Mouse (Mus musculus) frontal cortex, postnatal 36 days (tissue): ENCODE results near the gene Cdh26.

Experiments
- DNase-seq, 2 experiments: peaks; one replicate each; pipeline ENCODE4 v3.0.0; 2022; ENCODE audit warnings: low spot score in 2 of 2

Gene Cdh26

GRCm38 (mm10) chr2:178508279-178508678, 77.9 kb downstream of the Cdh26 start:
- no peak for DNase-seq

DNA sequence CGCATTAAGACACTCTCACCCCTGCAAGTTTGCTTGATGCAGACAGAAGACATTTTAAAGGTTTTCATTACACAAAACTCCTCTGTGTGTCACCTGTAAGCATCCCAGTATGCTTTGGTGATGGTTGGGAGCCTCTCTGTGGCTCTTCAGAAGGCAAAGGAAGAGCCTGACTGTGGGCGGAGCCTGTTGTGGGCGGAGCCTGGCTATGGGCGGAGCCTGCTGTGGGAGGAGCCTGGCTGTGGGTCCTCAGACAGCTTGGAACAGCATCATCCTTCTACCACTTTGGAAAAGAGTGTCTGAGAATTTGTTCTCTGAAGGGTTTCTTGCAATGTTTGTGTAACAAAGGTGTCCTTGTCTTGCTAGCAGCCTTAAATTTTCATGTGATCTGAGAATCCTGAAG, 82.7 kb downstream of the Cdh26 start:
- DNase-seq: no peak

- DNase-seq: peak; percentile 18 to 20
These were observed 83.3 kb downstream of the Cdh26 start for GRCm38 (mm10) chr2:178513636-178514071.

DNA sequence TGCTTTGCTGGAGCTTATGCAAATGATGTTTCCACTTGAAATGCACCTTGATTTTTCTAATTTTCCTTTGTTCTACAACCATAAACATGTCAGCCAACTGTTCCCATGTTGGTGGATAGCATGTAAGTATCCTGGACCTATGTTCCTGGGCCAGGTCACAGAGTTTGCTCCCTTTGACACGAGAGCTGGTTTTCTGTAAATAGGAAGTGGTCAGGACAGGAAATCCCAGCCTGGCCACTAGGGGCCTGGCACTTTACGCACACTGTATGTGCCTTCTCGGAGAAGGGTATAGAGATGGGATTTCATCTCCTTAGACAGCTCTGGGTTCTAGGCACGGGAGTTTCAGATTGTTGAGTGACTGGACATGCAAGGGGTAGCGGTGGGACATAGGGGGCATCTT, 86.1 kb downstream of the Cdh26 start:
- DNase-seq: no peak

DNA sequence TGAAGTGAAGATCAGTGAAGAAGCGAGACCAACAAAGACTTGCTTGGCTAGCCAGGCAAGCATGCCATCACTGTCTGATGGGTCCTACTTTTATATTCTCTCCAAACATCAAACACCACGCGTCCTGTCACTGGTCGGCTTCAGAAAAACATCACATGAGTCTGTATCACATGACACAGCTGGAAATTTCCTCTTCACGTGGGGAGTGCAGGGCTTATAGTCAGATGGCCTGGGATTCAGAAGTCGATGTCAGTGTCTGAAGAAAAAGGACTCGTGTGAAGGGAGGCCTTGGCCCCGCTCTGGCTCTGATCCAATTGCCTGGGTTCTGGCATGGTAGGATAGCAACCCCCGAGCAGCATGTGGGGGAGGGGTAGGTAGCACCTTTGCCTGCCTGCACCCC, 86.6 kb downstream of the Cdh26 start:
- no peak for DNase-seq

DNA sequence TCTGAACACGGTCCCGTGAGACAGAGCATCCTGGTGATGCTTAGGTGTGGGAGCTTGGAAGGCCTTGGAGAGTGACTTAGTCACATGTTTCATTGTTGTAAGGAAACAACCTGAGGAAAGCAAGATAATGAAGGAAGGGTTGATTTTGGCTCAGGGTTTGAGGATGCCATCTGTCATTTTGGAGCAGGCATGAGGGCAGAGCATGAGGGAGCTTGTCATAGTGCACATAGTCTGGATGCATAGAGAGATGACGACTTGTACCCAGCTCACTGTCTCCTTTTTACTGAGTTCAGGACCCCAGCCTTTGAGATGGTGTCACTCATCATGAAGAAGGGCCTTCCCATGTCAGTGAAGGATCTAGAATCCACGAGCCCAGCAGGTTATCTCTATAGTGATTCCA, 89.0 kb downstream of the Cdh26 start:
- no peak for DNase-seq

- no peak for DNase-seq
These were observed 89.9 kb downstream of the Cdh26 start for GRCm38 (mm10) chr2:178520216-178520615.

- no peak for DNase-seq
These were observed 92.0 kb downstream of the Cdh26 start for GRCm38 (mm10) chr2:178522331-178522730.

GRCm38 (mm10) chr2:178522786-178523185, 92.5 kb downstream of the Cdh26 start:
- no peak for DNase-seq

DNA sequence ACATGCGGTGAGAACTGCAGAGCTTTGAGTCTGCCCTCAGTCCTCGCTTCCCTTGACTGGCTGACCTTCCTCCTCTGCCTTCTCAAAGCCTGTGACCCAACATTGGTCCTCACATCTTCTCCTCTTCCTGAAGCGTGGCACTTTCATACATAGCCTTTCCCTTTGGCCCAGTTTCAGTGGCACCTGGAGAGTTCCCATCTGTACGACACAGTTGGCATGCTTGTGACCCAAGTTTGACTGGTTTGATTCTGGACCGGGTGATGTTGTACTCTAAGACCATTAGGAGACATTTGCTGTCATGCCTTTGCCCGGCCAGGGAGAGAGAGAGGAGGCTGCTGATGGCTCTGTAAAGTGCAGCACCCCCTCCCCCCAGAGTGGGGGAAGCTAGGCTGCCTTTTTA, 96.4 kb downstream of the Cdh26 start:
- no peak for DNase-seq

GRCm38 (mm10) chr2:178531226-178531625, 100.9 kb downstream of the Cdh26 start:
- DNase-seq: no peak

DNA sequence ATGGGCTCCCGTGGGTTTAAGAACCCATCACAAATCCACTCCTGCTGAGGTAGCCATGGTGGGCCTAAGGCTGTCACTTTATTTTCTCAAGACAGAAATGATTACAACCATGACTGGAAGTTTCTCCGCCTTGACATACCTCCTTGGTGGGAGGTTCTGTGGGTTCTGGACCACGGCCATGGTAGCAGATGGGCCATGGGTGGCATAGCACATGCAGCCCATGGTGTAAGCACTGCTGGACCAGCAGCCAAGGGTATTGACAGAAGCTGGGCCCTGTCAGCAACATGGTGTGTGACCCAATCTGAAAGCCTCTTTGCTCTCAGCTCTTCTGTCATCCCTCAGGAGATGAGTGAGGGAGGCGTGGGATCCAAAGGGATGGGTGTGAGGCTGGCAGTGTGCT, 106.2 kb downstream of the Cdh26 start:
- no peak for DNase-seq
